Mouse (Mus musculus): ENCODE data around the gene Tbl2. TPM values are rescaled to one million over a fixed set of nuclear protein-coding genes. Genes with fewer than 3 reads are reported as not detected.

The Tbl2 gene
- polyA plus RNA-seq (2012; rRNA removed) = 18.3 and 18.8 TPM in 2 replicates

DNA sequence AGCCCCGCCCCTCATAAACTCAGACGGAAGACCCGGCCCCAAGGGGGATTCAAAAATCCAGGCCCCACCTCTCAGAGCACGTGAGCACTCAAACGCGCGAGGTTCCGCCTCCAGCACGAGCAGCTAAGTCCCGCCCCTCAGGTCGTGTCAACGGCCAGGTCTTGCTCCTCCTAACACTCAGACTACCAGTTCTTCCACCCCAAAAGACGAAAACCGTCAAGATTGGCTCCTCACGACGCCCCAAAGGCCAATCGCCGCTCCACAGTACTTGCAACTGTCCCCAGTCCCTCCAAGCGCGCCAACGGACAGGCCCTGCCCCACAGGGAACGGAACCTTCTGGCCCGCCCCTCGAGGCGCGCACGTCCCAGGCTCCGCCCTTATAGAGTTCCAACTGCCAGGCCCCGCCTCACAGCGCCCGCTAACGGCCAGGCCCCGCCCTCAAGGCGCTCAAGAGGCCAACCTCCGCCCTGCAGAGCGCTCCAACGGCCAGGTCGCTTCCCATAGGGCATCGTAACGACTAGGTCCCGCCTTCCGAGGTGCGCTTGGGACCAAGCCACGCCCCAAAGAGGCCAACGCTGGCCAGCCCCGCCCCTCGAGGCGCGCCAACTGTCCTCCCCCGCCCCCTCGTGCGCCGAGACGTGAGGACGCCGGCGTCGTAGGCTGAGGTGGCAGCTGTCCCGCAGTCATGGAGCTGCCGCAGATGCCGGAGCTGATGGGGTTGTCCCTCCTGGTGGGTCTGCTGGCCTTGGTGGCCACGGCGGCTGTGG is at the start of gene Tbl2:
Gene Tbl2 (plus strand): TSS at position 605 of the 767 bp plus-strand sequence.
- peak; percentile 91 for DNase-seq (ENCODE audit: low read depth)

DNA sequence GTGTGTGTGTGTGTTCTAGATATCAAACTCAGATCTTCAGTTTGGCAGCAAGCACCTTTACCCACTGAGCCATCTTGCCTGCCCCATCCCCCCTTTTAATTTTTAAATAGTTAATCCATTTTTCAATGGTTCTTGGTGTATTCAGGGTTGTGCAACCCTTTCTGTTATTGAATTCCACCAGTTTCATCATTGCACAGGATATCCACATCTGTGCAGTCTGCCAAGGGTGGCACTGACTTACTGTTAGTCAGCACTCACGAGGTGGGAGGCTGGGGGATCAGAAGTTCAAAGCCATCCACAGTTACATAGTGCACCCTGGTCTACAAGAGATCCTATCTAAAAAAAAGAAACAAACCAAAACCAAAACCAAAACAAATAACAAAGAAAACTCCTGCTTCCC is 48.5 kb upstream of the Tbl2 start:
- DNase-seq (ENCODE audit: low read depth) = no peak

DNA sequence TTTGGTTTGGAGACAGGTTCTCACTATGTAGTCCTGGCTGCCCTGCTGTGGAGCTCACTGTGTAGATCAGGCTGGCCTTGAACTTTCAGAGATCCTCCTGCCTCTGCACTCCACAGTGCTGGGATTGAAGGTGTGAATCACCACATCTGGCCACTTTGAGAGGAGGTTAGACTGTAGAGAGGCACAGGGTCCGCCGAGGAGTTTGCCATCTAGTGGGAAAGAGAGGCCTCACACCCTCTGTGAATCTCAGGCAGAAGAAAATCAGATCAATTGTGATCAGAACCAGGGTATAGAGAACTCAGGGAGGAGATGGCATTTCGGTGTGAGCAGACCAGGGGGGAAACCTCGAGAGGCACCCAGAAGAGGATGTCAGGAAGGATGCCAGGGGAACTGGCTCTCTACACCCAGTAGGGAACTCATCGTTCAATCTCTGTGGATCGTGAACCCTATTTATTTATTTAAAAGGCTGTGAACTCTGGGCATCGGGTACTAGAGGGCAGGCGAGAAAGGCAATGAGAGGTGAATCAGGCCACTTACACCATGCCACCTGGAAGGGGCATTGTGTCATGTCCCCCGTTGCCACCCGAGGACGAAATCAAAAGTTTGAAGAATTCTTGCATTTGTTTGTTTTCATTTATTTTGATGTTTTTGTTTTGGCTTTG is 45.3 kb upstream of the Tbl2 start:
- DNase-seq (ENCODE audit: low read depth) = no peak

GRCm38 (mm10) chr5:135106758-135107256 is 42.6 kb upstream of the Tbl2 start:
- peak; percentile 69 for DNase-seq (ENCODE audit: low read depth)

DNA sequence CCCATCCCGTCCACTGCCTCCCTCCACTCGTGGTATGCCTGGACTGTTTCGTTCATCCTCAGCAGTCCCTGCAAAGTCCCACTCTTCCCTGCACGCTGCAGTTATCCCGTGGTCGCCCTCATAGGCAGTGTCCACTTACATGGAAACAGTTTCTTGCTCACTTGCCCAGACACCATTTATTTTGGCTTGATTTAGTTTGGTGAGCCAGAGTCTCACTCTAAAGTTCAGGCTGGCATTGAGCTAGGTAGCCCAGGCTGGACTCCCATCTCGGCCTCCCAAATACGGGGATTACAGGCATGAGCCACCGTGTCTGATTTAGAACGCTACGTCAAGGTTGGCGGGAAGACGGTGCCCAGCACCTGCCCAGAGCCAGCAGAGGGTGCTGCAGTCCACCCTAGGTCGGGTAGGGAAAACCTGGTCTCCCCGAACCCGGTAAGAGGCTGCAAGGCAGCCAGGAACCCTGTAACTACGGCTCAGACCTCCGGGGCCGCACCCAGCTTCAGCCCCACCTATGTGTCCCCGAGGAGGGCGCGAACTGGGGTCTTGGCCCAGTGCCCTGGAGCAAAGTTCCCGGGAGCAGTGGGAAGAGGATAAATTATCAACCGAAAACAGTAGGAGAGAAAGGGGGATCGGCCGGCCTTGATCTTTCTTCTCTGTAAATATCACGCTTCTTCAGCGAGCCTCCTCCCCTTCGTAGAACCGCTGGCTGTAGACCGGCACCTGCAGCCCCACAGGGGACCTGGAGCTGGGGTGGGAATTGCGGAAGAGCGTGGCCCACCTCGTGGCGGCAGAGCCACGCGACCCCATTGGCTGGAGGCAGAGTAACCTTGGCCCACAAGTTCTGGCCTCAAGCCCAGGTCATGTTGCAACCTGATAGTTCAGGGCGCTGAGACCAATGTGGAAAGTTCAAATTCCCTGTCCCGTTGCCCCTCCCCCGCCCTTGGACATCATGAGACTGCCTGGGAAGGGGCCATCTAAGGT is 41.6 kb upstream of the Tbl2 start:
- DNase-seq (ENCODE audit: low read depth) = no peak

DNA sequence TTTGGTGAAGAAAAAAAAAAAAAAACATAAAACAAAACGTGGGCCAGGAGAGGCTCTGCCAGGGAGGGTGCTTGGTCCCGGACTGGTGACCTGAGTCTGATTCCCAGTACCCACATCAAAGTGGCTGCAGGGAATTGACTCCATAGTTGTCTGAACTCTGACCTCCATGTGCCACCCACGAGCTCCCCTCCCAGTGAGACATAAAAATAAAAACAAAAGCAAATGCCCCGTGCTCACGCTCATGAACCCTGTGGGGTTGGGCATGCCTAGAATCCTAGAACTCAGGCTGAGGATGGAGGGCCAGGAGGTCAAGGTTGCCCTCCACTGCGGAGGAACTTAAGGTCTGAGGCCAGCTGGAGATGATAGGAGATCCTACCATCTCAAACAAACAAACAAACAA is 40.4 kb upstream of the Tbl2 start:
- no peak for DNase-seq (ENCODE audit: low read depth)

DNA sequence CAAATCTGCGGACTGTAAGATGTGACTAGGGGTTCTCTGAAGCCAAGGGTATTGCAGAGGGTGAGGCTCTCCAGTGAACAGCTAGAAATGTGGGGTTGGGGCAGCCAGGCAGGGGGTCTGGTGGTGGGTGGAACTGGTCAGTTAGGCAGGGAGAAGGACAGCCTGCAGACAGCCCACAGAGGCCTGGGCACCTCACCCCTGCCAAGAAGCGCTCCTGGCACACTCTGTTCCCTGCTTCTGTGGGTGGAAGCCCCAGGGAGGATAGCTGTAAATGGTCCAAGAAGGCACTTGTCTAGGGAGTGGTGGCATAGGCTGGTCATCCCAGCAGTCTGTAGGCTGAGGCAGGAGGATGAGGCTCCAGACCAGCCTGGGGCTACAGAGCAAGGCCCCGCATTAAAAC is 40.0 kb upstream of the Tbl2 start:
- no peak for DNase-seq (ENCODE audit: low read depth)

DNA sequence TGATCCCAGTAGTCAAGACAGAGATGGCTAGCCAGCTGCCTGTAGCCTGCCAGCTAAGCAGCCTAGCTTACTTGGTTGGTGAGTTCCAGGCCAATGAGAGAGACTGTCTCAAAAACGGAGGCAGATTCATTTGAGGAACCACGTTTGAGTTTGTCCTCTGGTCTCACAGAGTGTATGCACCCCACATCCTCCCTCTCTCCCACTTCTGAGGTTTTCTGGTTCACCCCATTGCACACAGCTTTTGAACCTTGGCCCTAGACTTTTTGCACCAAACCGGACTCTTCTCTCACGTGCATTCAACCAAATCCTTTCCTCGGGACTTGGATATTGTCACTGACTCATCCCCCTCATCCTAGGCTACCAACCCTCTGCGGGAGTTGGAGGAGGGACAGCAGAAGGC is 39.5 kb upstream of the Tbl2 start:
- DNase-seq (ENCODE audit: low read depth) = no peak

- no peak for DNase-seq (ENCODE audit: low read depth)
Observed at GRCm38 (mm10) chr5:135113782-135114181, 35.7 kb upstream of the Tbl2 start.

DNA sequence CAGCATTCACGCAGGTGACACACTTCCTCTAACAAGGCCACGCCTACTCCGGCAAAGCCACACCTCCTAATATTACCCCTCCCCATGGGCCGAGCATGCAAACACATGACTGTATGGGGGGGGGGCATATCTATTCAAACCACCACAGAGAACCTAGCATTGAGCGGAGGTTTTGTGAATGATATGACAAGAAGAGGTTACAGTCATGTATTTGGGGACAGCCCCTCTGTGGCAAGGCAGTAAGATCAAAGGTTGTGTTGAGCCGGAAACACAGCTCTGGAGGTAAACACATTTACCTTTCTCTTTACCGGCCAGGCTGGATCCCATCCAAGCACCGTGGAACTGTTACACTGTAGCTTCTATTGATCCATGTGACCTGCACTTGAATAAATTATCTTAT is 34.2 kb upstream of the Tbl2 start:
- DNase-seq (ENCODE audit: low read depth) = no peak

DNA sequence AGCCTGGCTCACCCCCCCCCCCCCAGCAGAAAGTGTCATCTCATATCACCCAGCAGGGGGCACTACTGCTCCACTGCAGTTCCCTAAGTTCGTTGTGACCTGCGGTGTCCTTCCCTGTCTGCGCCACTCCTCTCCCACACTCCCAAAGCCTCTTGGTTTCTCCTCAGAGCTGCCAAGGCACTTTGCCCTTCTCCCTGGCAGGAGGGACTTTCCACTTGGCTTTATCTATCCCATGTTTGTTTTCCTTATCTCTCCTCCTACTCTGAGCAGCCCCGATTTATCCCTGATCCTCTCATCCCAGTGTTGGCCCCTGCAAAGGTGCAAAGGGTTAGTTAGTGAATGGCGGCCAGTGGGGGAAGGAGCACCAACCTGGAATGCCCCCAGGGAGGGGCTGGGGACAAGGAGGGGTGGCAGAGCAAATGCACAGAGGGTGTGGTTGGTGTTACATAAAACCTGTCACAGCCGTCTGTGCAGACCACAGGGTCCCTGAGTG is 30.8 kb upstream of the Tbl2 start:
- DNase-seq (ENCODE audit: low read depth) = no peak

DNA sequence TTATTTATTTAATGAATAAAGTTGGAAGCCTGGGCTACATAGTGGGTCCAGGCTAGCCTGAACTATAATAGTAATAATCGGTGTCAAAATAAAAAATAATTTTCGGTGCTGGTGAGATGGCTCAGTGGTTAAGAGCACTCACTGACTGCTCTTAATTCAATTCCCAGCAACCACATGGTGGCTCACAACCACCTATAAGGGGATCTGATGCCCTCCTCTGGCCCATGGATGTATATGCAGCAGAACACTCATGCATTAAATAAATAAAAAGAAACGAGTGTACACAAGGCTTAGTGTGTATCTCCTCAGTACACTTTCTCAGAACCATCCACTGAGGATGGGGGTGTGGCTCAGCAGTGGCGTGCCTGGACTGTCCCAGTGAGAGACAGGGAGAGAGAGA is 28.7 kb upstream of the Tbl2 start:
- DNase-seq (ENCODE audit: low read depth) = no peak

DNA sequence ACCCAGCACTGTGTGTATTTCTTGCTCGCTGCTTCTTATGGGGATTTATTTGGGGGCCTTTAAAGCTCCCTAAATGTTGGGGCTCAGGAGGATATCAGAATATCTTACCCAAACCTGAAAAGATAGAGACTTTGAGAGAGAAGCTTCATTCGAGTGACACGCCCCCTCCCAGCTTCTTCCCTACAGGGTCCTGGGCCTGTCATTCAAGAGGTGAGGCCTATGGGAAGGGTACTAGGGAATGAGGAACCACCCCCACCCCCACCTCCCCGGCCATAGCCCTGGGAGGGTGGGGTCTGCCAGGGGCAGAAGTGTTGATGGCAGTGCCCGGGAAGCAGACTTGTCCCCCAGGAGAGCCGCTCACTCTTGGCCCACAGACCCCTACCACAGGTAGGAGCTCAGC is 23.3 kb upstream of the Tbl2 start:
- no peak for DNase-seq (ENCODE audit: low read depth)

GRCm38 (mm10) chr5:135127669-135128068 is 21.8 kb upstream of the Tbl2 start:
- DNase-seq (ENCODE audit: low read depth) = no peak

DNA sequence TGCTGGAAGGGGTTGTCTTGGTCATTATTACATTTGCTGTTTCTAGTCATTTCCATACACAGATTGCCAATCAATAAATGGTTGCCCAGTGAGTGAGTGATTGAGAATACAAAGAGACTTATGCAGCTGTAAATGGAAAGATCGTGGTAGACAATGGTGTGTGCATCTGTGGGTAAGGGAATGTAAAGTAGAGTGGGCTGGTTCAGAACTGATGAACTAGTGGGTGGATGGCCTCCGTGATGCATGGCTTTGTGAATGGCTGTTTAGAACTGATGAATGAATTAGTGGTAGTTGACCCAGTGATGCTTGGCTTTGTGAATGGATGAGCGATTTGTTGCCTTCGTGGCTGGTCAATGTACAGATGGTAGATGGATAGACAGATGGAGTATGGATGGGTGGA is 19.7 kb upstream of the Tbl2 start:
- no peak for DNase-seq (ENCODE audit: low read depth)

GRCm38 (mm10) chr5:135133736-135134405 is 15.6 kb upstream of the Tbl2 start:
- DNase-seq (ENCODE audit: low read depth) = no peak

- no peak for DNase-seq (ENCODE audit: low read depth)
Observed at GRCm38 (mm10) chr5:135134534-135134933, 14.9 kb upstream of the Tbl2 start.

- no peak for DNase-seq (ENCODE audit: low read depth)
Observed at GRCm38 (mm10) chr5:135139881-135140280, 9.6 kb upstream of the Tbl2 start.

GRCm38 (mm10) chr5:135144469-135144868 is 5.0 kb upstream of the Tbl2 start:
- DNase-seq (ENCODE audit: low read depth) = no peak

DNA sequence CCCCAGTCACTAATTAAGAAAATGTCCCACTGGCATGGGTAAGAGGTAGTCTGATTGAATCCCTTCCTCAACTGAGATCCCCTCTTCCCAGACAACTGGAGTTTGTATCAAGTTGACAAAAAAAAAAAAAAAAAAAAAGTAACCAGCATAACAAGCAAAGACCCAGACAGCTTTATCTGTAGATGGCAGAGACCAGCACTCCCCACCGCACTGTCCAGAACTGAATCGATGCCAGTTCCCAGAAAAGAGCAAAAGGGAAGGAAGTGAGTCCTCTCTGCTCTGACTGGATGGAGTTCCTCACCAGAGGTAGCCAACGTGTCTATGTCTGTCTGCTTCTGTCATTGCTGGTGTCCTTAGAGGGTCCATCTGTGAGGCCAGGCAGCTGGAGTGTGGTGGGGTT is 3.9 kb upstream of the Tbl2 start:
- DNase-seq (ENCODE audit: low read depth) = no peak

- DNase-seq (ENCODE audit: low read depth) = no peak
Observed at GRCm38 (mm10) chr5:135145955-135146354, 3.5 kb upstream of the Tbl2 start.

DNA sequence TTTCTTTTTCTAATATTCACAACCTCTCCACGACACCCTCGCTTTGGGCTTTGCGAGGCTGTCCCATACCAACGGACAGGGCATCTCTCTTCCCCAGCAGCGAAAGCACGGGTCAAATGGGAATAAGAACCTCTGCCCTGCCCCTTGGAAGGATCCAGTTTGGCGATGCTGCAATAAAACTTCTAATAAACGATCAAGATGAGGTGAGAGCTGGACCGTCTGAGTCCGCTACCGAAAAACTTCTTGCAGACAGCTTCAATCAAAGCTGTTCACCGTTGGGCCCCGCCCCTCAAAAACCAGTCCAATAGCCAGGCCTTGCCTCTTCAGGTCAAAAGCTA is 773 bp upstream of the Tbl2 start:
- no peak for DNase-seq (ENCODE audit: low read depth)
